Mouse (Mus musculus): ENCODE results near the gene G530012D18Rik. TPM values are rescaled to one million over a fixed set of nuclear protein-coding genes. Genes with fewer than 3 reads are reported as not detected.
"Not testable (repeated sequence)": the region's sequence is repeated elsewhere in the genome, so short reads cannot be mapped to it uniquely, and the experiment has no call there.

G530012D18Rik gene
- total RNA-seq, 2 experiments from 2014 or later: not detected

DNA sequence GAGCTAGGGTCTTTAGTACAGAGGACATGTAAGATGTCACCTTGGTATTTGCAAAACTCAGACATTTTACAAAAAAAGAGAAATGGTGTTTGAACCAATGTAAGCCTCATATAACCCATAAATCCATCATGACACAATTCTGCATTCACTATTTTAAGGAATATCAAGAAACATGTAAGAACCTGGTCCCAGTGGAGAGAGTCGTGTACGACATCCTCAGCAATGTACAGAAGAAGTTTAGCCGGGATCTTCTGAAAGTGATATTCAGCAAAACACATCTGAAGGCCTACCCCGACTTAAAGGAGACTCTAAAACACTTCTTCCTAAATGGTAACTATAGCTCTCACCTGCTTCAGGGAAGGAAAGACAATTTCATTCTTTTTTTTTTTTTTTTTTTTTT is 35.1 kb downstream of the G530012D18Rik start:
- DNase-seq; intact Hi-C loops (cut with DNase I): not testable (repeated sequence)

DNA sequence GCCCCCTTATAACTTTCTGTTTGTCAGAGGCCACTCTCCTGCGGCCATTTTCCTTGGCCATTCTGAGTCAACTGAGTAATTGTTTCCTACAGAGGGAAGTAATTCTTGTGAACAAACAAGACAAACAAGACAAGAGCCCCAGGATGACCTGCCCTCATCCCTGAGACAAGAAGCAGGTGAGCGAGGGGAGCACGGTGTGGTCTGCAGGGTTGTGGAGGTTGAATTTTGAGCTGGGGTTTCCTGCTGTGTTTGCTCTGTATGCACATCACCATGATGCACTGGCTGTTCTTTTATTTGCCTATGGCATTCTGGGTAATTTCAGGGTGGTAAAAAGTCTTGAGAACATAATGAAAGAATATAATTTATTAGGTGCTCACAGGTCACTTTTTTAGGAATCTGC is 39.6 kb downstream of the G530012D18Rik start:
- intact Hi-C loops (cut with DNase I); DNase-seq: not testable (repeated sequence)

DNA sequence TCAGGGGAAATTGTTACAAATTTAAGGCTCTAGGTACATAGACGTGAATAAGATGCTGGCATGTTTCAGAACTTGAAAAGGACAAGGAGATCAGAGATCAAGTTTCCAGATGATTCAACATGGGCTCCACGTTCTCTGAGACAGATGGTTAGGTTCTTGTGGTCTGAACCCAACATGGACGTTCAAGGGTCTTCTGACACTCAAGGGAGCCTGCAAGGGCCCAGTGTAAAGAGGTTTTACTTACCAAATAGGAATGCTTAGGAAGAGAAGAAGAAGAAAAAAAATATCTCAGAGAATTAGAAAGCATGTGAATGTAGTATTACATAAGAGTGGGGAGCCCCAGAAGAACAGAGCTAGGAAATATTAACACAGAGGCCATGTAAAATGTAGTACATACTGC is 40.3 kb downstream of the G530012D18Rik start:
- intact Hi-C loops (cut with DNase I); DNase-seq: not testable (repeated sequence)

DNA sequence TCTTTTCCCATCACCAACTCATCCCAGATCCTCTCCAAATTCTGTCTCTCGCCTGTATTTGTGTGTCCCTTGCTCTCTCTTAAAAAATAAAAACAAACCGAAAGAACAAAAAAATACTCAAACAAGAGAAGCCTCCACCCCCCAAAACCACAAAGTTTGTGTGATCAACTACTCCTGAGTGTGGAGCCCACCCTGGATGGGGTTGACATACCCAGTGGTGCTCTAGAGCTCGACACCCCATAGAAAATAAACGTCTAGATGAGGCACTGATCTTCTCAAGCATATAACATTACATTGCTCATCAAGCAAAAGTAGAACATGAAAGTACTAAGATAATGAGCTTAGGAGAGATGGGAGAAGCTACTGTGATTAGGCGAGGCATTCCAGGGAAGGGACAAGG is 41.7 kb downstream of the G530012D18Rik start:
- DNase-seq; intact Hi-C loops (cut with DNase I): not testable (repeated sequence)

DNA sequence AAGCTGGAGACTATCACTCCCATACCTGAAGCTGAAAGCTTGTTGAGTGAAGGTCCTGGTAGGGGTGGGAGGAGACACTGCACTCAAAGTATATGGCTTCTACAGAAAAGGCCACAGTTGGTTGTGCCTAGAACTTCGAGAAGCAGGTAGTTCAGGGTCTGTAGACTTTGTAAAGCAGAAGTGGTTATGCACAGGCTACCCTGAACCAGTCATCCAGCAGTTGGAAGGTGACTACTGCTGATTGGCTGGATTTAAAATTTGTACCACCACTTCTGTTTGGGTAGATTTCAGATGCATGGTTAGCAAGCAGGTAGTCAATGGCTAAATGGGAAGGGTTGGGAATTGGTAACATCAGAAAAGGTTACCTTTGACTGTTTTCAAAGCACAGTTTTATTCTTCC is 43.2 kb downstream of the G530012D18Rik start:
- intact Hi-C loops (cut with DNase I); DNase-seq: not testable (repeated sequence)

Other genes with a start within 250 kb of the G530012D18Rik start
- 1 to 10 TPM; 3.6 to 4.8 TPM for gene Sp110, start 23.1 kb downstream of the G530012D18Rik start, total RNA-seq (2021)
- gene Sp140, start 24.7 kb downstream of the G530012D18Rik start, total RNA-seq (2021): 1 to 10 TPM; 2.6 to 3.3 TPM
- 10 to 100 TPM; 15.5 to 31.8 TPM for gene Sp100, start 74.3 kb downstream of the G530012D18Rik start, total RNA-seq (2021)
- under 1 TPM; 0.24 to 0.36 TPM for gene A630001G21Rik, start 203.0 kb downstream of the G530012D18Rik start, total RNA-seq (2021)
- gene Cab39, start 217.8 kb downstream of the G530012D18Rik start, total RNA-seq (2021): 100 to 1,000 TPM; 110 to 111 TPM